Mouse (Mus musculus): ENCODE results near the gene Tbx4.

The Tbx4 gene
- long read RNA-seq, experiment 1 = 0 reads
- long read RNA-seq, experiment 2 = 0 reads

GRCm38 (mm10) chr11:85885665-85886428 lies at the start of gene Tbx4:
Tbx4 (plus strand) TSS chr11:85886422.
- intact Hi-C loops (cut with DNase I) = no loop called here

GRCm38 (mm10) chr11:85836523-85837290 lies 49.5 kb upstream of the Tbx4 start:
- intact Hi-C loops (cut with DNase I) = no loop called here

- intact Hi-C loops (cut with DNase I) = no loop called here
These were observed 49.0 kb upstream of the Tbx4 start for GRCm38 (mm10) chr11:85837291-85837647.

GRCm38 (mm10) chr11:85837648-85838423 lies 48.4 kb upstream of the Tbx4 start:
- intact Hi-C loops (cut with DNase I) = no loop called here

GRCm38 (mm10) chr11:85838424-85839257 lies 47.6 kb upstream of the Tbx4 start:
- intact Hi-C loops (cut with DNase I) = no loop called here

- intact Hi-C loops (cut with DNase I) = no loop called here
These were observed 46.8 kb upstream of the Tbx4 start for GRCm38 (mm10) chr11:85839258-85840030.

- intact Hi-C loops (cut with DNase I) = no loop called here
These were observed 46.0 kb upstream of the Tbx4 start for GRCm38 (mm10) chr11:85840031-85840802.

- intact Hi-C loops (cut with DNase I) = no loop called here
These were observed 45.4 kb upstream of the Tbx4 start for GRCm38 (mm10) chr11:85840803-85841145.

GRCm38 (mm10) chr11:85841211-85841681 lies 45.0 kb upstream of the Tbx4 start:
- intact Hi-C loops (cut with DNase I) = no loop called here

GRCm38 (mm10) chr11:85841980-85842379 lies 44.2 kb upstream of the Tbx4 start:
- intact Hi-C loops (cut with DNase I) = no loop called here

GRCm38 (mm10) chr11:85842596-85843346 lies 43.5 kb upstream of the Tbx4 start:
- intact Hi-C loops (cut with DNase I) = no loop called here

GRCm38 (mm10) chr11:85843347-85843692 lies 42.9 kb upstream of the Tbx4 start:
- intact Hi-C loops (cut with DNase I) = no loop called here

GRCm38 (mm10) chr11:85844144-85844965 lies 41.9 kb upstream of the Tbx4 start:
- intact Hi-C loops (cut with DNase I) = no loop called here

- intact Hi-C loops (cut with DNase I) = loop anchor here (5.0 kb wide), 2 partner anchors 222 to 327 kb away; no protein-coding TSS in a partner anchor
These were observed 41.3 kb upstream of the Tbx4 start for GRCm38 (mm10) chr11:85844971-85845370.

GRCm38 (mm10) chr11:85845921-85846320 lies 40.3 kb upstream of the Tbx4 start:
- intact Hi-C loops (cut with DNase I) = loop anchor here (5.0 kb wide), 2 partner anchors 221 to 326 kb away; no protein-coding TSS in a partner anchor

GRCm38 (mm10) chr11:85846509-85846908 lies 39.7 kb upstream of the Tbx4 start:
- intact Hi-C loops (cut with DNase I) = loop anchor here (5.0 kb wide), 2 partner anchors 221 to 326 kb away; no protein-coding TSS in a partner anchor

GRCm38 (mm10) chr11:85849037-85849436 lies 37.2 kb upstream of the Tbx4 start:
- intact Hi-C loops (cut with DNase I) = loop anchor here (2.0 to 5.0 kb wide), 3 partner anchors 124 to 323 kb away; no protein-coding TSS in a partner anchor

Data from adrenal gland (tissue).